Mouse (Mus musculus) CD4-positive naive resting alpha-beta T cell, adult 76 days (primary cell): ENCODE results near the gene Wdr93. TPM values are rescaled to one million over a fixed set of nuclear protein-coding genes. Genes with fewer than 3 reads are reported as not detected.

Experiments used
- total RNA-seq: library from RNA; stranded (reverse); gene quantifications from one replicate; pipeline ENCODE4 v1.2.4, GENCODE M21; 2023

Wdr93 gene
- not detected for total RNA-seq

GRCm38 (mm10) chr7:79742659-79743536 lies at the start of gene Wdr93, which contains the start of gene Pex11a:
Gene Wdr93, plus strand, starts transcription at chr7:79743163.
Gene Pex11a, minus strand, starts transcription at chr7:79743131.

GRCm38 (mm10) chr7:79715187-79715981 lies 27.6 kb upstream of the Wdr93 start, which contains the start of gene Kif7:
Gene Kif7, minus strand, starts transcription at chr7:79715720.

GRCm38 (mm10) chr7:79732622-79733021 lies 10.3 kb upstream of the Wdr93 start, which contains the start of gene Plin1:
Gene Plin1, minus strand, starts transcription at chr7:79732903.

GRCm38 (mm10) chr7:79793688-79794087 lies 50.7 kb downstream of the Wdr93 start, which contains the start of gene Mesp1:
Gene Mesp1, minus strand, starts transcription at chr7:79793788.

DNA sequence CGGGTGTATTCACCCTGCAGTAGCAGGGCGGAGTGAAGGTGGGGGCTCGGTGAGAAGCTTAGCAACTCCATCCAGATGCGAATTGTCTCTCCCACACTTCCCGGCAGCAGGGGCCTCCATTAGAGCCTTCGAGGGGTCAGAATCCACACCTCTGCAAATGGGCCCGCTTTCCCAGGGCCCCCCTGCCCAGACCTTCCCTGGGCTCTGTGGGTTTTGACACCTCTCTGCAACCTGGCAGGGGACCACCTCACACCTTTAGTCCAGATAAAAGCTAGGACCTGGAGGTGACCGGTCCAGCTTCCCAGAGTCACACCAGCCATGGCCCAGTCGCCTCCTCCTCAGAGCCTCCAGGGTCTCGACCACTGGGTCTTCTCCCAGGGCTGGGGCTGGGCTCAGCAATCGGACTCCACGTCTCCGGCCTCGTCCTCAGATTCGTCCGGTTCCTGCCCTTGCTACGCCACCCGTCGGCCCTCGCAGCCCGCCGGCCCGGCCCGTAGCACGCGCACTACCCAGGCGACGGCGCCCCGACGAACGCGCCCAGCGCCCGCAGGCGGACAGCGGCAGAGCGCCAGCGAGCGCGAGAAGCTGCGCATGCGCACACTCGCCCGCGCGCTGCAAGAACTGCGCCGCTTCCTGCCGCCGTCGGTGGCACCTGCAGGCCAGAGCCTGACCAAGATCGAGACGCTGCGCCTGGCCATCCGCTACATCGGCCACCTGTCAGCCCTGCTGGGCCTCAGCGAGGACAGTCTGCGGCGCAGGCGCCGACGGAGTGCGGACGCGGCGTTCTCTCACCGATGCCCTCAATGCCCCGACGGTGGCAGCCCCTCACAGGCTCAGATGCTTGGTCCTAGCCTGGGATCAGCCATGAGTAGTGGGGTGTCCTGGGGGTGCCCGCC lies 67.9 kb downstream of the Wdr93 start, which contains the start of gene Mesp2:
Mesp2 (plus strand) TSS at position 117 of the 896 bp plus-strand sequence.

Other genes with a start within 250 kb of the Wdr93 start
- gene Rhcg, start 125.5 kb upstream of the Wdr93 start, total RNA-seq: not detected
- gene Ticrr, start 83.0 kb upstream of the Wdr93 start, total RNA-seq: 0.97 TPM
- gene Kif7, start 27.4 kb upstream of the Wdr93 start, total RNA-seq: 1.9 TPM
- not detected for gene Plin1, start 10.3 kb upstream of the Wdr93 start, total RNA-seq
- 0.32 TPM for gene Pex11a, start within 50 bp of the Wdr93 start, total RNA-seq
- gene Mesp1, start 50.6 kb downstream of the Wdr93 start, total RNA-seq: not detected
- gene Mesp2, start 67.6 kb downstream of the Wdr93 start, total RNA-seq: 0.29 TPM
- 1.9 TPM for gene Anpep, start 117.9 kb downstream of the Wdr93 start, total RNA-seq
- gene Ap3s2, start 177.5 kb downstream of the Wdr93 start, total RNA-seq: 11.5 TPM
- 0.41 TPM for gene Arpin, start 192.2 kb downstream of the Wdr93 start, total RNA-seq